Mouse (Mus musculus): ENCODE results near the gene Ell3. TPM values are rescaled to one million over a fixed set of nuclear protein-coding genes. Genes with fewer than 3 reads are reported as not detected.

Gene Ell3
- total RNA-seq, 2 experiments from 2014 or later, result 0.31 TPM; not detected in 1

Small RNA genes lying within 50 kb of the gene (microRNA-seq; reads per million reads assigned to microRNA genes)
- 0 to 0.35 reads per million in 2 experiments for gene Gm22953

Other genes starting within 250 kb of the Ell3 start
- 10 to 100 TPM; 66.8 to 67.9 TPM for gene Trp53bp1, start 172.9 kb downstream of the Ell3 start, total RNA-seq (2021)
- 10 to 100 TPM; 16.5 to 18.2 TPM for gene Map1a, start 154.7 kb downstream of the Ell3 start, total RNA-seq (2021)
- 10 to 100 TPM; 22.4 to 22.8 TPM for gene Ppip5k1, start 88.9 kb downstream of the Ell3 start, total RNA-seq (2021)
- gene Ckmt1, start 86.6 kb downstream of the Ell3 start, total RNA-seq (2021), result 1 to 10 TPM; 1.1 to 2.9 TPM
- not detected for gene Strc, start 57.1 kb downstream of the Ell3 start, total RNA-seq (2021)
- gene Pdia3, start 30.5 kb downstream of the Ell3 start, total RNA-seq (2021), result 100 to 1,000 TPM; 200 to 203 TPM
- gene Catsper2, start 30.5 kb downstream of the Ell3 start, total RNA-seq (2021), result 1 to 10 TPM; 3.3 to 3.7 TPM
- 100 to 1,000 TPM; 350 to 387 TPM for gene Serf2, start 4.9 kb upstream of the Ell3 start, total RNA-seq (2021)
- gene Hypk, start 9.0 kb upstream of the Ell3 start, total RNA-seq (2021), result 10 to 100 TPM; 23.4 to 26.1 TPM
- gene Serinc4, start 12.5 kb upstream of the Ell3 start, total RNA-seq (2021), result under 1 TPM; 0.16 to 0.19 TPM
- 10 to 100 TPM; 21.6 to 24.5 TPM for gene Mfap1b, start 29.8 kb upstream of the Ell3 start, total RNA-seq (2021)
- 10 to 100 TPM; 25.2 to 27.4 TPM for gene Mfap1a, start 62.4 kb upstream of the Ell3 start, total RNA-seq (2021)
- 10 to 100 TPM; 11.1 to 12.9 TPM for gene Wdr76, start 62.4 kb upstream of the Ell3 start, total RNA-seq (2021)

Measured in heart, postnatal 4 days (tissue).